Mouse (Mus musculus) gastrocnemius, postnatal 4 days (tissue): ENCODE measurements around the gene Dcdc2c. TPM values are rescaled to one million over a fixed set of nuclear protein-coding genes. Genes with fewer than 3 reads are reported as not detected.

Experiments used
- DNase-seq, 2 experiments: peaks; one replicate each; pipeline ENCODE4 v3.0.0; 2021 to 2022; ENCODE audit warnings: low spot score in 2 of 2, mixed read lengths in 2 of 2
- long read RNA-seq, 2 experiments: library from polyadenylated mRNA; stranded (forward); transcript quantifications; one replicate each; pipeline ENCODE4 v2.0.0; 2021
- total RNA-seq, 2 experiments: library from RNA; stranded (reverse); gene quantifications; 2 replicates each; pipeline ENCODE4 v1.2.3; 2021

Gene Dcdc2c
- under 1 TPM; 0.62 to 0.81 TPM for total RNA-seq
- long read RNA-seq, experiment 1 = 0 reads
- long read RNA-seq, experiment 2, partial matches to known transcripts = 0 of 1 reads
- long read RNA-seq, experiment 2, other reads (novel, unspliced or antisense) = 1 of 1 reads

GRCm38 (mm10) chr12:28552299-28552698 lies at the start of gene Dcdc2c:
Gene Dcdc2c (minus strand): TSS chr12:28552399.
- DNase-seq = no peak

- DNase-seq = no peak
Measured at GRCm38 (mm10) chr12:28598526-28598991, 46.4 kb upstream of the Dcdc2c start.

- no peak for DNase-seq
Measured at GRCm38 (mm10) chr12:28598110-28598509, 45.9 kb upstream of the Dcdc2c start.

- no peak for DNase-seq
Measured at GRCm38 (mm10) chr12:28597699-28598098, 45.5 kb upstream of the Dcdc2c start.

GRCm38 (mm10) chr12:28596851-28597250 lies 44.7 kb upstream of the Dcdc2c start:
- no peak for DNase-seq

- DNase-seq = no peak
Measured at GRCm38 (mm10) chr12:28590428-28590827, 38.2 kb upstream of the Dcdc2c start.

- DNase-seq = peak; percentile 43 to 77
Measured at GRCm38 (mm10) chr12:28589090-28589868, 37.1 kb upstream of the Dcdc2c start.

GRCm38 (mm10) chr12:28587949-28588348 lies 35.8 kb upstream of the Dcdc2c start:
- no peak for DNase-seq

- DNase-seq = no peak
Measured at GRCm38 (mm10) chr12:28584036-28584435, 31.8 kb upstream of the Dcdc2c start.

- DNase-seq = no peak
Measured at GRCm38 (mm10) chr12:28582423-28582822, 30.2 kb upstream of the Dcdc2c start, which contains the start of gene Allc. Gene Allc (minus strand): TSS chr12:28582523.

GRCm38 (mm10) chr12:28579132-28579531 lies 26.9 kb upstream of the Dcdc2c start:
- no peak for DNase-seq

GRCm38 (mm10) chr12:28578147-28578546 lies 25.9 kb upstream of the Dcdc2c start:
- DNase-seq = no peak

- no peak for DNase-seq
Measured at GRCm38 (mm10) chr12:28575366-28576070, 23.3 kb upstream of the Dcdc2c start.

GRCm38 (mm10) chr12:28572241-28572640 lies 20.0 kb upstream of the Dcdc2c start:
- no peak for DNase-seq

GRCm38 (mm10) chr12:28551775-28552174 lies 424 bp downstream of the Dcdc2c start:
- no peak for DNase-seq

- no peak for DNase-seq
Measured at GRCm38 (mm10) chr12:28548887-28549286, 3.3 kb downstream of the Dcdc2c start.

GRCm38 (mm10) chr12:28514264-28514775 lies 37.9 kb downstream of the Dcdc2c start:
- no peak for DNase-seq

GRCm38 (mm10) chr12:28509699-28510280 lies 42.4 kb downstream of the Dcdc2c start:
- DNase-seq = no peak

- DNase-seq = no peak
Measured at GRCm38 (mm10) chr12:28494289-28494688, 57.9 kb downstream of the Dcdc2c start.

- peak in 1 of 2 experiments; percentile 15 for DNase-seq
Measured at GRCm38 (mm10) chr12:28482483-28483160, 69.6 kb downstream of the Dcdc2c start.

- no peak for DNase-seq
Measured at GRCm38 (mm10) chr12:28460951-28461431, 91.2 kb downstream of the Dcdc2c start.
